Mouse (Mus musculus) intestine, embryonic 16.5 days (tissue): ENCODE results near the gene Rassf4. TPM values are rescaled to one million over a fixed set of nuclear protein-coding genes. Genes with fewer than 3 reads are reported as not detected.
"Not testable (repeated sequence)": the region's sequence is repeated elsewhere in the genome, so short reads cannot be mapped to it uniquely, and the experiment has no call there.

Source experiments
- ATAC-seq: fragments of 200-750 bp; cut with Nextera tagmentation; 2 replicates; pipeline ENCODE4 v1.8.0; 2017; ENCODE audit warnings: moderate TSS enrichment, moderate library complexity
- H3K27ac ChIP-seq: fragments of 300-500 bp; sonication (generic); 2 replicates; pipeline ENCODE4 v1.5.1; 2014; ENCODE audit warnings: mild to moderate bottlenecking, low read length
- H3K27me3 ChIP-seq: fragments of 300-500 bp; sonication (generic); replicated peaks from 2 replicates; pipeline ENCODE4 v1.6.1; 2014; ENCODE audit warnings: low read length, control low read depth, mixed read lengths; ENCODE audit not compliant: control insufficient read depth, insufficient read depth
- H3K36me3 ChIP-seq: fragments of 300-500 bp; sonication (generic); 2 replicates; pipeline ENCODE4 v1.6.1; 2014; ENCODE audit warnings: low read length, control low read depth; ENCODE audit not compliant: control insufficient read depth, insufficient read depth
- H3K4me1 ChIP-seq: fragments of 300-500 bp; sonication (generic); 2 replicates; pipeline ENCODE4 v1.6.1; 2014; ENCODE audit warnings: low read length, control low read depth, mixed read lengths; ENCODE audit not compliant: control insufficient read depth, insufficient read depth
- H3K4me2 ChIP-seq: fragments of 300-500 bp; sonication (generic); 2 replicates; pipeline ENCODE4 v1.6.1; 2014; ENCODE audit warnings: low read depth, low read length, control low read depth
- H3K4me3 ChIP-seq: fragments of 300-500 bp; sonication (generic); 2 replicates; pipeline ENCODE4 v1.5.1; 2014; ENCODE audit warnings: mild to moderate bottlenecking, low read length
- H3K9ac ChIP-seq: fragments of 300-500 bp; sonication (generic); 2 replicates; pipeline ENCODE4 v1.6.1; 2014; ENCODE audit warnings: low read depth, low read length
- H3K9me3 ChIP-seq: fragments of 300-500 bp; sonication (generic); 2 replicates; pipeline ENCODE4 v1.6.1; 2016; ENCODE audit warnings: low read length, control low read depth; ENCODE audit not compliant: control insufficient read depth
- WGBS: fragments of 180-500 bp; shearing (Covaris S2); extraction: QIAGEN DNeasy Blood & Tissue Kit; methylation state at CpG from one replicate; pipeline ENCODE4 v1.1.7; 2014; 5-methylcytosine and 5-hydroxymethylcytosine counted together
- polyA plus RNA-seq: library from polyadenylated mRNA; unstranded; fragments of >200 nt; fragmentation: Nextera tagmentation; extraction: Ambion mirVana; gene quantifications from 2 replicates; pipeline ENCODE4 v1.2.1, GENCODE M21; 2015

The Rassf4 gene
- polyA plus RNA-seq, 1 experiment from 2014 or later, result 8.6 TPM

DNA sequence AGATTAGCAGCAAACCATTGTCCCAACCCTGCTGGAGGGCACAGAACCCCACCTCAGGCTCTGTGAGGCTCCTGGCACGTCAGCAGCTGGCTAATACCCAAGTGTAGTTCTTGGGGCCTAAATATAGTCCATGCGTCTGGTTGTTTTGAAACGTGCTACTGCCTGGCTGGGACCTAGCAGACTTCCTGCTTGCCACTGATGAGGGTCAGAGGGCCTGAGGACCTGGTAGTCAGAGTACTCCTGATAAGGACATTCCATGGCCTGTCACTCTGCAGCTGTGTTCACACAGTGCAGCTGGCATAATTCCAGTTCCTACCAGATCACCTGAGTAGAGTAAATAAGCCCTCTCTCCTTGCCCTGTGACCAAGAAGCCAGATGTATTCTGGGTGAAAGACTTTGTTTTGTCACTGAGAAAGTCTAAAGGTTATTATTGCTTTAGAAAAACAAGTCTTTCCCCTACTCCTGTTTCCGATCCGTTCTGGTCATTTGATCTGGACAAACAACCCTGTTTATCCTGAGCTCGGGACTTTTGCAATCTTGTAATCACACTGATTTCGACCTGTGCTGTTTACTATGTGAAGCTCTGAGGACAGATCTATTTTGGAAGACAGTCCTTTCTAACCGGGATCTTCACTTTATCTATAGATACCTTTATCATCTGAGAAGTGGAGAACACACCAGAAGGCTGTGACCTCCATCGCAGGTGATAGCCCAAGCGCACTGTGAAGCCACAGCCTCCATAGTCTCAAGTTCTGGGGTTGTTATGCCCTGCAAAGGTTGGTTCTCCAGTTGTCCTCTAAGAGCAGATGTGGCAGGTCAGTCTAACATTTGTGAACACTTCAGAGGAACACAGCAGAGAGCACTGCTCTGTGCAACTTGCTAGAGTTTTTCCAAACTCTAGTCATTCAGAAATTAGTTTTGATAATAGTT is 38.2 kb downstream of the Rassf4 start:
- Histone ChIP-seq H3K9ac (peak overlapping the region; percentile 34; the same call in 1 of the 2 replicates), H3K4me2 (no peak overlapping the region; the same call in 1 of the 2 replicates)

DNA sequence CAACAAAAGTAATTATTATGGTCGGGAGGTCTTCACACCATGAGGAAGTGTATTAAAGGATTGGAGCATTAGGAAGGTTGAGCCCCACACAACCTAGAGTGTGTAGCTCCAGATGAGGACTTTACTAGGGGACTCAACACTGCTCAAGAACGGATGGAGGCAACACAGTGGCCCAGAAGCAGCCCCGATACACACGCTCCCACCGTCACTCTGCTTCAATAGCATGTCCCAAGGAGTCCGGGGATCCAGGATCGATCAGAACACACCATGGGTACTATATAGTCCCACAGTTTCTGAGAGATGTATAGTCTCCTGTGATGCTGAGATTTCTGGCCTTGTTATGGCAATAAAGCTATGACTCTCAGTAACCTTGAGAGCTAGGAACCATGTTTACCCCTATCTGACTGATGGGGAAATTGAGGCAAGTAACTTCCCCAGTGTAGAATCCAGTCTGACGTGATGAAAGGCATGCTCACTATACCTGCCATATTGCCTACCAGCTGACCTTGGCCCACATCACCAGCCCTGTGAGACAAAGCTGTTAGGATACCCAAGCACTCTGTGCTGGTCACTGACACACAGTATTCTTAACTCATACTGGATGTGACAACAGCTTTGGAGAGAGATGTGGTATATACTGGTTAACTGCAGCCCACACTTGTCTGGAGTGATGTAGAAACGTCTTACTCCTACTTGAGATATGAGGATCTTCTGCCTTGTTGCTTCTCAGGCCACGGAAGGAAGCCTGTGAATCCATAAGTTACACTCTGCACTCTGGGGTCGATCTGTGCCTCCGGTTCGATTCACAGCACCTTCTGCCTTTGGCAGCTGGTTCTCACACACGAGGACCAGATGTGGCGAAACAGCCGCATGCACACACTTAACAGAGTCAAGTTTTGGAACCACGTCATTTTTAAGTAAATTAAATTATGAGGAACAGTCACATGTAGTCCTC is 39.7 kb downstream of the Rassf4 start:
- Histone ChIP-seq H3K9ac (no peak overlapping the region), H3K4me2 (no peak overlapping the region), H3K4me1 (peaks cover 7% of the 10 kb centered on the region), H3K4me3 (no peak overlapping the region), H3K27me3 (no peaks in the 10 kb centered on the region), H3K27ac (0 out of 2 replicates have a peak overlapping the region, but pooled peaks have one; percentile 86), H3K9me3 (no peaks in the 10 kb centered on the region), H3K36me3 (no peaks in the 10 kb centered on the region)
- no peak for ATAC-seq
- 92% methylated on average over 17 of the region's 17 CpGs for whole genome bisulfite sequencing

More for the DNA sequence above, 38.2 kb downstream of the Rassf4 start:
- H3K27ac ChIP-seq, result peak overlapping the region; percentile 86
- H3K4me3 ChIP-seq, result no peak overlapping the region
- H3K4me1 ChIP-seq, result peaks cover 7% of the 10 kb centered on the region
- ATAC-seq, result peak; percentile 98
- H3K9me3 ChIP-seq, result no peaks in the 10 kb centered on the region
- H3K27me3 ChIP-seq, result no peaks in the 10 kb centered on the region
- WGBS, result 37% methylated on average over 10 of the region's 10 CpGs
- no peaks in the 10 kb centered on the region for H3K36me3 ChIP-seq

DNA sequence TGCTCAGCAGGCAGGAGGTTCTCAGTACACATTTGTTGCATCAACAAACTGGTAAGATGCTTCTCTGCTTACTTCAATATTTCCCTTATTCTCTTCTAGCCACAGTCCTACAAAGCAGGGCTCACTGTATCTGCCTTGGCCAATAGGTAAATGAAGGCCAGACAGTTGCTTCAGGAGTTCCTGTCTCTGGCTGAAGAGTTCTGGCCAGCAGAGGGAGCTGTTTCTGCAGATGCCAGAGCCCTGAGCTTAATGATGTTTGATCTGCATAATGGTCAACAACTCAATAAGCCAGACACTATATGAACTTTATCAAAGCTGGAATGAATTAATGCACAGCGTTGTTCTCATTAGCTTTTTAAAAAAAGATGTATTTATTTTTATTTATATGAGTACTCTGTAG is 41.6 kb downstream of the Rassf4 start:
- H3K27me3 ChIP-seq, result no peaks in the 10 kb centered on the region
- ATAC-seq, result no peak
- no peaks in the 10 kb centered on the region for H3K36me3 ChIP-seq
- no peak overlapping the region for H3K27ac ChIP-seq
- H3K4me2 ChIP-seq, result no peak overlapping the region
- H3K9ac ChIP-seq, result no peak overlapping the region
- H3K4me3 ChIP-seq, result no peak overlapping the region
- peaks cover 7% of the 10 kb centered on the region for H3K4me1 ChIP-seq
- WGBS, result 49% methylated on average over 1 of the region's 1 CpGs
- H3K9me3 ChIP-seq, result no peaks in the 10 kb centered on the region

DNA sequence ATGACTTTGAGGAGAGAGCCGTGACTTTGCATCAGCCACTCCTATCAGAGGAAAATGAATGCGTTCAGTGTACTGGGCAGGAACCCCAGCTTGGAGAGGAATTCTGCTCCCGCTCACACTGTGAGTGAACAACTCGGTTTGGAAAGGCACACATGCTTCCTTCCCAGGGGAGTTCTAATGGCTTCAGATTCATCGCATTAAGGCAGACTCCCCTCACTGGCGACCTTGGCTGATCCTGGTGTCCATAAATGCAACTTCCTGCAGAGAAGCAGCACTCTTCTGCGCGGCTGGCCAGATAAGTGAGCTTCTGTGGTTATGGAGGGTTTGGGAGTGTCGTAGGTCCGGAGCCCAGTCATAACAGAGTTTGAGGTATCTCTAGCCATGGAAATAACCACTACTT is 44.0 kb downstream of the Rassf4 start:
- Histone ChIP-seq H3K27ac (no peak overlapping the region), H3K4me2 (no peak overlapping the region), H3K9me3 (no peaks in the 10 kb centered on the region), H3K4me3 (no peak overlapping the region), H3K36me3 (peaks cover 3% of the 10 kb centered on the region; the same call in 1 of the 2 replicates), H3K4me1 (peaks cover 2% of the 10 kb centered on the region; the same call in 1 of the 2 replicates), H3K27me3 (no peaks in the 10 kb centered on the region), H3K9ac (no peak overlapping the region)
- 80% methylated on average over 10 of the region's 10 CpGs for WGBS
- ATAC-seq, result no peak

DNA sequence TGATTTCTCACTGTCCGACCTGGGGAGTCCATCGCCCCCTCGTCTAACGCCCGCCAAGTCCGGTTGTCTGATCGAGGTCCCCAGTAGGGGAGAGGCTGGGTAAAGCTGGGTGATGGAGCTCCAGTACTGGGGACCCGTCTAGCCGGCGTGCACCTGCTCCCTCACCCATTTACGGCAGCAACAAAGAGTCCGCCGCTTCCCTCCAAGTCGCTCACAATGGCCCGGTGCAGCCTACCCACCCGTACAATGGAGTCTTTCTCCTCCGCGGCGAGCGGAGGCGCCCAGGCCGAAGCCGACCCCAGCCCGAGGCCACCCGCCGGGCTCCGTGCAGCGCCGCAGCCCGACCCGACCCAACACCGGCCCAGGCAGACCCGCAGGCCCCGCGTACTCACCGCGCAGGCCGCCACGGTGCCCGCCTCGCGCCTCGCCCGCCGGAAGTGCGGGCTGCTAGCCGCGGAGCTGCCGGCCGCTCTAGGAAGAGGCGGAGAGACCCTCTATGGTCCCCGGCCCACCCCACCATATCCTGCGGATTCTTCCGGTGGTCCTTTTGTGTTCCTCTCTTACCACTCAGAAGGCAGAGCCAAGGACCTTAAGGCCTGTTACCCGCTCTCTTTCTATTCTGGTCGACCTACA is 45.1 kb downstream of the Rassf4 start, which contains the start of gene Zfp422:
Gene Zfp422 (minus strand): TSS at position 461 of the 633 bp plus-strand sequence.
- H3K36me3 ChIP-seq, result peaks cover 5% of the 10 kb centered on the region; the same call in 1 of the 2 replicates
- no peaks in the 10 kb centered on the region for H3K27me3 ChIP-seq
- under 1% methylated on average over 53 of the region's 56 CpGs for WGBS

DNA sequence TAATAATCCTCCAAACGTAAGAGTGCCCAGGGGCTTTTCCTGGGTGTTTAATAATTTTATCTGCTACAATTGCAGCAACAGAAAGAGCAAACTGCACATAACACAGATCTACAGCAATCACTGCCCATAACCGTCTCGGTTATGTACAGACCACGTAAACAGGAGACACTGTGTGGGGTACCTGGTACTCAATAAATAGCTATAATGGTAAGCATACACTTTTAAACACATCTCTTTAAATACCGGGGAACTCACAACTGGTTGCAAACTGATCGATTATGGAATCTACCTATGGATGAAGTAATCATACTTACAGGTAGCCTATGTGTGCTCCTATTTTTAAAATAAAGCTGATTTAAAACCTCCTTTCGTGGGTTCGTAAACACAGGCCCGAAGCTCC is 45.7 kb downstream of the Rassf4 start:
- Histone ChIP-seq H3K27ac (peak overlapping the region; percentile 83), H3K36me3 (peaks cover 5% of the 10 kb centered on the region; the same call in 1 of the 2 replicates), H3K4me3 (peak overlapping the region; percentile 90), H3K4me1 (no peaks in the 10 kb centered on the region), H3K4me2 (peak overlapping the region; percentile 65), H3K9ac (peak overlapping the region; percentile 99), H3K9me3 (no peaks in the 10 kb centered on the region), H3K27me3 (no peaks in the 10 kb centered on the region)
- WGBS, result 9% methylated on average over 9 of the region's 9 CpGs
- 0 out of 2 replicates have a peak, but pooled peaks have one; percentile 12 for ATAC-seq

More for the DNA sequence above, 45.1 kb downstream of the Rassf4 start, which contains the start of gene Zfp422:
- Histone ChIP-seq H3K9ac (peak within 1 kb of the TSS; percentile 99), H3K9me3 (no peaks in the 10 kb centered on the region), H3K4me1 (no peaks in the 10 kb centered on the region), H3K4me3 (peak within 1 kb of the TSS; percentile 90), H3K27ac (peak within 1 kb of the TSS; percentile 83), H3K4me2 (peak within 1 kb of the TSS; percentile 65)
- peak; percentile 94 for ATAC-seq

DNA sequence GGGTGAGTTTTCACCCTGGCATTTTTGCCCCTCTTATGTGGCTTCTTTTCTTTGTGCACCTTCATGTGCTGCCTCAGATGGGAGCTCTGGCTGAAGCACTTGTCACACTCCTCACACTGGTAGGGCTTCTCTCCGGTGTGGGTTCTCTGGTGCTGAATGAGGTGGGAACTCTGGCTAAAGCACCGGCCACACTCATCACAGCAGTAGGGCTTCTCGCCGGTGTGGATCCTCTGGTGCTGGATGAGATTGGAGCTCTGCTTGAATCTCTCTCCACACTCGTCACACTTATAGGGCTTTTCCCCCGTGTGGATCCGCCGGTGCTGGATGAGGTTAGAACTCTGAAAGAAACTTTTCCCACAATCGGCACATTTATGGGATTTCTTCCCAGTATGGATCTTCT is 47.3 kb downstream of the Rassf4 start:
- WGBS, result 95% methylated on average over 9 of the region's 9 CpGs
- not testable (repeated sequence) for H3K4me3 ChIP-seq

DNA sequence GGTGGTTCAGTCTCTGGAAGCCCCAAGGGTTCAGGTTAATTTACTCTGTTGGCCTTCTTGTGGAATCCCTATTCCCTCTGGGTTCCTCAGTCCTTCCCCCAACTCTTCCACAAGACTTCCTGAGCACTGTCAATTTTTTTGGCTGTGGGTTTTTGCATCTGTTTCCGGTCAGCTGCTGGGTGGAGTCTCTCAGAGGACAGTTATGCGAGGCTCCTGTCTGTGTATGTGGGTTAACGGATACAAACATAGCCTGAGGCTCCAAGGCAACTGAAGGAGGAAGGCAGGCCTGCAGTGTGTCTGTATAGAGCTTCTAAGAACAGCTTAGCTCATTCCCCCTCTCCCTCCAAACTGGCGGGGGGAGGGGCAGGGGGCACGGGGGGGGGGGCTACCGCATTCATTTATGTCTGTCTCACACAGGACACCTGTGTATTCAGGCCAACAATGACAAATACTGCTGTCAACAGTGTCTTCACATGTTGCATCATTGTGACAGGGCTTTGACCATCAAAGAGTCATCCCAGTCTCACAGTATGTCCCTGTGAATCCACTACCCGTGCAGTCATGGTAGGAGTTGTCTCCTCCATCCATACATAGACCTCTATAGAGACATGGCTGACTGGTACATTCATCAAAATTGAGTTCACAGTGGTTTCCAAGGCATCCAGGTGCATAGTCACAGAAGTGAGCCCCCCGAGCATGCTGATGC is 52.3 kb downstream of the Rassf4 start:
- peaks cover 5% of the 10 kb centered on the region; the same call in 1 of the 2 replicates for H3K36me3 ChIP-seq
- no peak for ATAC-seq
- no peak overlapping the region for H3K9ac ChIP-seq
- H3K4me3 ChIP-seq, result no peak overlapping the region
- no peaks in the 10 kb centered on the region for H3K9me3 ChIP-seq
- H3K4me1 ChIP-seq, result 0 out of 2 replicates have a peak, but pooled peaks cover 2% of the 10 kb centered on the region
- H3K27ac ChIP-seq, result no peak overlapping the region
- no peaks in the 10 kb centered on the region for H3K27me3 ChIP-seq
- H3K4me2 ChIP-seq, result no peak overlapping the region
- WGBS, result 52% methylated on average over 8 of the region's 8 CpGs

More for the DNA sequence above, 47.3 kb downstream of the Rassf4 start:
- not testable (repeated sequence) for ATAC-seq, H3K27ac ChIP-seq, H3K4me1 ChIP-seq, H3K27me3 ChIP-seq, H3K9ac ChIP-seq, H3K9me3 ChIP-seq, H3K4me2 ChIP-seq, H3K36me3 ChIP-seq
